Mouse (Mus musculus) embryo, embryonic 11.5 days (tissue): ENCODE measurements around the gene Ptprt.

Experiments used
- DNase-seq: peaks from one replicate; pipeline ENCODE4 v3.0.0-alpha.2; 2012; ENCODE audit warnings: low read depth, low spot score

The Ptprt gene

GRCm38 (mm10) chr2:161704811-161705210 is 956.1 kb downstream of the Ptprt start:
- no peak for DNase-seq

DNA sequence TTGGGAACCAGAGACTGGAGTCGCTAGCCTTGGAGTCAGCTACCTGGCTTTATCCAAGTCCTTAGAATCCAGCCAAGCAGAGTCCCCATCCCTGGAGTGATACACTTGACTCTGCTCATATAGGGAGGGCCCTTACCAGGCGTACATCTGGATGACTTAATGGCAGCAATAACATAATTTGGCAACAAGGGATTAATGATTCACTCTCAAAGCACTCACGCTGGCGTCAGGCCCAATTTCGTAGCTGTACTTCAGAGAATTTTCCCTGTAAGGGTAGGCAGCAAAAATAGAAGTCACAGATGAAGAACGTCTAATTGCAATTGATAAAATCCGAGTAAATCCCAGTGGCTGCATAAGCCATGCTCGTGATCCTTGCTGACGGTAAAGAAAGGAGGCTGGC is 956.5 kb downstream of the Ptprt start:
- DNase-seq: no peak

GRCm38 (mm10) chr2:161695819-161696218 is 965.1 kb downstream of the Ptprt start:
- no peak for DNase-seq

DNA sequence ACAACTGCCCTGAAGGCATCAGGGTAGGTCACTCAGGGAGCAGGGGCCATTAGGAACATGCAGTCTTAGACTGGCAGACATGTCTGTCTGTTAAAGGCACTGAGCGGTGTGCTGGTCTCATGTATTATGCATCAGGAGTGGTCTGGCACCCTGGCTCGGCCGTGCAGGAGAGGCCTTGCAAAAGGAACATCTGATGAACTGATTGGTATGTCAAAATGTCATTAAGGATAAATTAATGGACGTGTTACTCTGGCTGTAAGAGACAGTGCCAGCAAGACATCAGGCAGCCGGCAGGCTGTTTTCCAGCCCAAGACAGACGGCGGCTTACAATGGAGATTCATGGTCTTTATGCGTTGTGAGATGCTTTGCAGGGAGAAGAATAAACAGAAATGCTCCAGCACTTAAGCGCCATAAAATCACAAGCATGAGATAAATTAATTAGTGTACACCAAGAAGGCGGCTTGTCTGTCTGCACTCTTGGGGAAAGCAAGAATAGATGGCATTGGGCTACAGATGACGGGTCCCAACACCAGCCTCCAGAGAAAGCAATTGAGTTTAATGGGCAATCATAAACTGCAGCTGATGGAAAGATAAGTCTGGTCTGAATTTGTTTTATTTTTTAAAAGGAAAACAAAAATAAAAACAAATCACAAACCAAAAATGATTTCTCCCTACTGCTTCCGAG is 992.5 kb downstream of the Ptprt start:
- no peak for DNase-seq

DNA sequence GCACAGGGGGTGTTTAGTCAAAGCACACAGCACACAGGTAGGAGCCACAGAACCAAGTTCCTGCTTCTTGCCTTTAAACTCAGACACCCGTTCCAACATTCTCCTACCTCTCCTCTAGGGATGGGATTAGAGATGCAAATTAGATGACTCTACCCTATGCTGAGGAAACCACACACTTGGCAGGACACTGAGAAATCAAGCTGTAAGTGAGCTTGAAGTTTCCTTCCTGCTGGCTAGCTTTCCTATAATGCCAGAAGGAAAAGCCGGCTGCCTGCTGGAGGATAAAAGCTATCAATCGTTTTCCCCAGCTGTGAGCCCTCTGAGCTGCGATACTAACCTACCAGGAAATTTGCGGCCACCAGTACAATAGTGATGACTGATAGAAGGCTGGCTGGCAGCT is 999.0 kb downstream of the Ptprt start:
- DNase-seq: no peak

GRCm38 (mm10) chr2:161660827-161661226 is 1000.1 kb downstream of the Ptprt start:
- DNase-seq: no peak

GRCm38 (mm10) chr2:161657046-161657445 is 1003.9 kb downstream of the Ptprt start:
- DNase-seq: no peak

DNA sequence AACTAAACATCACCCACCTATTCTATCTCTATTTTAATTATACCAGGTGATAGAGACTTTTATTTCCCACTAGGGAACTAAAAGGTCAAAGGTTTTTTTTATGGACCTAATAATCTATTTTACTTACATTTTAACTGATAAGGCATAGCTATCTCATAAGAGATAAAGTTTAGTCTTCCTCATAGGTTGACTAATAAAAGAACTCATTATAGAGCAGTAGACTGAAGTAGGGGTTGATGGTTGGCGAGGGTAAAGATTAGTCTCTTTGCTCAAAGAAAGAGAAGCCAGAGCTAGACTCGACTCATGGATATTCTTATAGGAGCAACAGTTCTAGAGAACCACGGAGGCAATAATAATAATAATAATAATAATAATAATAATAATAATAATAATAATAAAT is 1004.3 kb downstream of the Ptprt start:
- no peak for DNase-seq

DNA sequence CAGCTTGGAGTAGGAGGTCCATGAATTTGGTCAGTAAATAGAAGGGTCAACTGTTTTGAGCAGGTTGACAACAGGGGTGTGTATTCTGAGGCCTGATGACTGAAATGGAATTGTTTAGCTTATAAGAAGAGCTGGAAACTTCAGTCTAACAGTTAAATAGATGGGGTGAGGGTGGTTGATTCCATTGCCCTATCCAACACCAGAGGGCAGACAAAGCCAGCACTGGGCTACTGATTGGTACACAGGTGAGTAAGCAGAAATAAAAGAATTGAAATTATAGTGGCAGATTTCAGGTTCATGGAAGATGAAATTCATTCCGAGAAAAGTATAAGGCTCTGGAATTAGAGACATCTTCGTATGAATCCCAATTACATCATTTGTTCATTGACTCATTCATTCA is 1020.1 kb downstream of the Ptprt start:
- no peak for DNase-seq

GRCm38 (mm10) chr2:161634084-161634483 is 1026.9 kb downstream of the Ptprt start:
- DNase-seq: no peak

GRCm38 (mm10) chr2:161625896-161626295 is 1035.1 kb downstream of the Ptprt start:
- no peak for DNase-seq

GRCm38 (mm10) chr2:161608401-161608800 is 1052.5 kb downstream of the Ptprt start:
- no peak for DNase-seq

GRCm38 (mm10) chr2:161607372-161607771 is 1053.6 kb downstream of the Ptprt start:
- DNase-seq: no peak

DNA sequence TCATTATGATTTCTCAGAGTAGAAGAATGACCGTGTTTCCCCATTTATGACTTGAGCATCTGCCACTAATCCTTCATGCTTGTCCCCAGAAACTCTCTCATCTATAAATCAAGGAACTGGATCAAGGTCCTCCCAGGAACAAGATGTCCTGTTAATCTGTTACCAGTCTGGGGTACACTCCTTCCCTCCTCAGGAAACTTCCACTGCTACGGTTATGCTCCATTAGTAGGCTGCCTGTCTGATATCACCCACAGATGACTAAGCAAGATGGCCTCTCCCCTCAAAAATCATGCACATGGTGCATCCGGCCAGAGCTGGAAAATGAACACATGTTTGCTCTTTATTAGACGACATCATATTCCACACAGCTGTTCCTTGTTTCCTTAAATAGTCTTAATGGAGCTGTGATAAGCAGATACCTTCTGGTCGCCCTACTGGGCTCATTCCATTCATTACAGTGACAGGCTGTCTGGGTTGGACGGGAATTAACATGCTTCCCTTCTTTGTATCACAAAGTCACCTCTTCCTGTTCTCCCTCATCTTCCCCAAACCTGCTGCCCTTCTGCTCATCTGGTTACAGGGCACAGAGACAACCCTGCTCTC is 1060.6 kb downstream of the Ptprt start:
- peak; percentile 7 for DNase-seq

DNA sequence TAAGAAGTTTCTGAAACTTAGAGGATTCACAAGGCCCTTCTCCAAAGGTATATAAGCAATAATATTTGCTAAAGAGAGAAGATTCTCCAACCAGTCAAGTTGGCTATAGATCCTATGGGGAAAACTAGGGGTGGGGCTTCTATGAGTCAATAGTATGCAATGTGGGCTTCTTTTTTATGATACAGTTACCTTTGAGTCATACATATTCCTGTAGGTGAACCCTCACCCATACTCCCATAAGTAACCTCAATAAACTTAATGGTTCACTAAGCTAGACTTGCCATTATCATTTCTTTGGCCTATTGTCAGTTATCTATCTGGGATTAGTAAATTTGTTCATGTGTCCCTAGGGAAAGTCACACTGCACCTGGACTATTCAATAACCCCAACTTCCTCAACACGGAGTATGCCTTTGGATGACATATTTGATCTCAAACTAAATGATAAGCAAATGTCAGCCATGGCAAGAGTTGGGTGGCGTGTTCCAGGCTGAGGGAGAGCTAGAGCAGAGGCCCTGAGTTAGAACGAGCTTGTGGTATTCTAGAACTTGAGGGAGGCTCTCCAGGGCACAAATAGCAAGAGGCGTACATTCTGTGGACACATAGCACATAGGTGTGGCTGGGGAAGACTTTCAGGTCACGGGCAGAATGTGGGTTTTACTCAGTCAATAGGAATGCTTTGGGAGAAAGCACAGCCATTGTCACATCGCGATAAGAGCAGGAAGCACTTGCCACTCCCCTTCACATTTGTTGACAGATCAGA is 1067.4 kb downstream of the Ptprt start:
- no peak for DNase-seq

GRCm38 (mm10) chr2:161574401-161574800 is 1086.5 kb downstream of the Ptprt start:
- DNase-seq: no peak

DNA sequence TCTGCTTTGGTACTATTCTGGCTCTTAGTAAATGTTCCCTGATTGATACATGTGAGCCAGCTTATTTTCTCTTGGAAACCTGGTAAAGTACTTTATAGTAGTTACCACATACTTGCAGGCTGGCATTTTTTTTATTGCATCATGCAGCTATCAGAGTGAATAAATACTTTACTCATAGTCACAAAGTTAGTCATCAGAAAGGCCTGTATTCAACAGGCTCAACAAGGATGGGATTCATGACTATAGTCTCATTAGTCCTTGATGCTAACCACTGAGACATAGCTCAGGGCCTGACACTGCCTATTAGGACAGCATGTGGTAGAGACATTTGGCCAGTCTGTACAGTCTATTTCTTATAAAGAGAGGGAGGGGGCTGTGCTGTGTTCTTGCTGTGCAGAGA is 1088.7 kb downstream of the Ptprt start:
- no peak for DNase-seq

DNA sequence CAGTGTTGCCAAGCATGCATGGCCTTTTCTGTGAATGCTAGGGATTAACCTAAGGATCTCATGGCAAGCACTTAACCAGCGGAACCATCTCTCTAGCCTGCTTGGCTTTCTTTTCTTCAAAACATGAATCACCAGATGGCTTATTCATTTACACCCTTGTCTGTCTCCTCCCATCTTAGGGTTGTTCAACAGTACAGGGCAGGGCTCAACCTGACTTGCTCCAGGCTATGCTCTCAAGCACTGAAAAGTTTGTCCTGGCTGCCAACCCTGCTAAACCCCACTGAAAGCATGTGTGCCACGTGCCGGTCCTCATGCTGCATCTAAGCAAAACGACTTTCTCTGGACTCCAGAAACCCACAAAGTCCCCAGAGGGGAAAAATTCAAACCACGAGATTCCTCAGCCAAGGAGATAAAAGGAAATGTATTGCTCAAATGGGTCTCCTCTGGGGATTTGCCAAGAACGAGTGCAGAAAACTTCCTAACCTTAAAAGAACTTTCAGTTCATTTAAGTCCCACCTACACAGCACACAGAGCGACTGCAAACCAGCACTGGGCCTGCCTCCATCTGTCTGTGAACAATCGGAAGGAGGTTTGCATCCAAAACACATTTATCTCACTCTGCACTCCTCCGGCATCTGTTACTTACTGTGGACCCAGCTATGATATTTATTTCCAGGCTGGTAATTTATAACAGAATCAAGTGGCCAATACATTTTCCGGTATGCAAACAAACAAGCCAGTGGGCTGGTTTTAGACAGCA is 1090.5 kb downstream of the Ptprt start:
- no peak for DNase-seq

DNA sequence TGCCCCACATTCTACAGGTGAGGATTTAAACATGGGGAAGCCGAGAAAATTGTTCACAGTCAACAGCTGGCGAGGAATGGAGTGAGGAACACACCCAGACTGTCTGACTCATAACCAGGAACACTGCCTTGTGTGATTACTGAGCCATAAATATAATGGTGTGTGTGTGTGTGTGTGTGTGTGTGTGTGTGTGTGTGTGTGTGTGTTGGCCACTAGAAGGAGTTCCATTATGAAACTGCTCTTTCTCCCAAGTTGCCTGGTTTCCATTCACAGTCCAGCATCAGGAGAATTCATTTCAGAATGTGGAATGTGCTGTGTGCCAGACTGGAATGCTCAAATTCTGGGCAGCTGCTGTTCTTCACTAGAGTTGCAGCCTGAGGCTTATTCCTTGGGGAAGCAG is 1099.4 kb downstream of the Ptprt start:
- no peak for DNase-seq

DNA sequence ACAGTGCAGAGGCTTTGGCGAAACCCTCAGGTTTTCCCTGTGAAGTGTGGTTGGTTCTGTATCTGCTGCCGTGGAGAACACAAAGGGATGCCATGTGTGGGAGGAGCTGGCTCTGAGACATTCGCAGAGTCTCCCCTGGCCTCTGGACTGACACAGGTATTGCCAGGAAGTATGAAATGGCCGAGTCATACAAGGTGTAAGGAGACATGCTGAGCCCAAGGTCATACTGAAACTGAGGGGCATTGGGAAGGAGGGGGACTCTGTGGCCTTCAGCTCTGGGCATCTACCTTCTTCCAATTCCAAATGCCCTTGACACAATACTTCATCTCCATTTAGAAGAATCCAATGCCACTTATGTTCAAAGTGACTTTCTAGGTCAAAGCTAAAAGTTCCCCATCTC is 1103.1 kb downstream of the Ptprt start:
- no peak for DNase-seq

DNA sequence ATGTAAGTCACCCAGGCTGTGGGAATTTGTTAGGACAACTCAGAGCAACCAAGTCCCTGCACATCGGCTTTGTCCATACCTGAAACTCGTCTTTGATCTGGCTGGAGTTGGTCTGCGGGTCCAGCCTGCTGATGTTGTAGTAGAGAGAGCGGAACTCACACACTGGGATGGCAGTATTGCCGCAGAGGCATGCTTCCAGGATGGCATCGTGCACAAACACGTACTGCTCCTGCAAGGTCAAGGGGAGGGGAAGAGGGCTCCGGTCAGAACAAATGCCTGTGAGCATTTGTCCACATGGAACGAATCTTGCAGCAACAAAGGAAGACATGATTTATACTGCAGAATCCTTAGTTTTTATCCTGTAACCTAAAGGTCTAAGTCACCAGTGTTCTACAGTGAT is 1107.3 kb downstream of the Ptprt start:
- DNase-seq: no peak

DNA sequence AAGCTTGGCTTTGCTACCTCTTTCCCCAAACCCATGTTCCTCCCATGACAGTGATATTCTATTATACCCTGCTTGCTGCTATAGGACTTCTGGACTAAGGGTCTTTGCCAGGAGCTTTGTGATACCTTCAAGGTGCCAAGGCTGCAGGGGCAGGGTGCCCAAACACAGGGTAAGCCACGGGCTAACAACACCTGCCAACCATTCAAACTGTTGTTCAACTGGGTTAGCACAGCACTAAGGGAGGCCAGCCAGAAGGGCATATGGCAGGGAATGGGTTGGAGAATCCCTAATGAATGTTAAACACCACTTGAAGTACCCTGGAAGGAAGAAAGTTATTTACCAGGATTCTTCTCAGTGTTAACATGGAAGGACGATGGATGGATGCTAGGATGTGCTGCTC is 1108.9 kb downstream of the Ptprt start:
- DNase-seq: no peak
